Mouse (Mus musculus) right cerebral cortex, adult 18-20 months (tissue): ENCODE data around the gene Slit3.
A peak's percentile ranks its signal among the peaks of the same experiment; 100 is the strongest.

ENCODE experiments used
- DNase-seq: peaks from one replicate; pipeline ENCODE4 v3.0.0; 2022; ENCODE audit warnings: mixed read lengths

Slit3 gene

DNA sequence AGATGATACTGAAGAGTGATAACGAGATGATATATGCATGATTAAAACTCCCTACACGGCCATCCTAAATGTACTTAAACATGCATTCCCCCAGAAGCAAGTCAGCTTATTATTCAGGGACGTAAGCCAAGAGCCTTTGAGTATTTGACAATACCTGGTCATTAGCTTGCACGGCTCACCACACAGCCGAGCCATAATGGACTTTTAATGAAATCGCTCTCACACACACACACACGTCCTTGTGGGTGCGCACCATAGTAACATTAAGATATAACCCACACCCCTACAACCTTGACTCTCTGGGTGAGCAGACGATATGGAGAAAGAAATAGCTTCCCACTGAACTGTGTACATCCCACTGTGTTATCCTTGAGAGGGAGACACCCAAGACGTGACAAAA lies 82.6 kb downstream of the Slit3 start:
- DNase-seq: no peak

DNA sequence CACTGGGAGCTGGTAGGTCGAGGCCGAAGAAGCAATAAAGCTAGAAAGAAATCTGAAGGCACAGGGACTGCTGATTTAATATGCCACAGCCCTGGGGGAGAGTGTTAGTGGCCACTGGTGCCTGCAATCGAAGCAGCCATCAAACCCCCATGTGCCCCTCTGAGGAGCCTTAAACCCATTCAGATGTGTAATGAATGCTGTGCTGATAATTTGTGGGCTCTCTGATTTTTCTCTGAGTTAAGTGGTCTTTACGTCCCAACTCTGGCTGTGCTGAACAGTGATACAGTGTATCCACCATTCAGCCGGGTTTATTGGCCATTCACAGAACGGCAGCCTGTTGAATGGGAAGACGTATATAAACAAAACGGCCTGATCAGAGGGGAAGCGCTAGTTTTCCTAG lies 83.1 kb downstream of the Slit3 start:
- no peak for DNase-seq

DNA sequence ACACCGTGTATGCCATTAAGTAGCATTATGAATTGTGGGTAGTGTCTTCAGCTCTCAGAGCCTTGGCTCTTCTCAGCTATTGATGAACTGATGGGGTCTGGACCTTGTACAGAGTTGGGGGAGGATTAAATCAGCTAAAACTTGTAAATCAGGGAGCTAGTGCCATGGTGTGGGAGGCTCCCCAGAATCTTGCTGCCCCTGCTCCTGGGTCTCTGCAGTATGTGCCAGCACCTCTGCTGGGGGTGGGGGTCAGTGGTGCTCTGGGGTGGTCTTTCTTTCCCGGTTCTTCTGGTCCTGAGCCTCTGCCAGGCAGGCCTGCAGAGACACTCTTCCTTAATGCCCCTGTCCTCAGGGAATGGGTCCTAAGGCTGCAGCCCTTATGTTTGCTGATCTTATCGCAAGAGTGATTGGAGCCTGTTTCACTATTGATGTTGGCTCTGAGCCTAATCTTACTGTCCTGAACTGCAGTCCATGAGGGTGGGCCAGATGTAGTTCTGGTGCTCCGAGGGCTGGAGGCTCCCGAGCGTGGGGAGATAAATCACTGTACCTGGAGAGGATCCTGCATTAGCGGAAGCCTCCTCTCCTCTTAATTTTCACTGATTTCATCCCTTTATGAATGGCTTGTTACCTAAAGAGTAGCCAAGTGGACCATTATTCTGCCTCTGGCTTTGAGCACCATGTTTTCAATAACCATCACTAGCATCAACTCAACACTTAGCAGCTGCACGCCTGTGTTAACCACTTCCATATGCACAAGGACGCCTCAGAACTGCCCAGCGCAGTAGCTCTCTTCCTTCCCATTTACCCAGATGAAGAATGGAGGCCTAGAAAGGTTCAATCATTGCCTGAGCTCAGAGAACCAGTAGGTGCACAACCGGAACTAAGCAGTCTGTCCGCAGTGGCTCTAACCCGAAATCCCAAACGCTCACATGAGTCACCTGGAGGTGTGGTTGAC lies 90.0 kb downstream of the Slit3 start:
- DNase-seq: no peak

DNA sequence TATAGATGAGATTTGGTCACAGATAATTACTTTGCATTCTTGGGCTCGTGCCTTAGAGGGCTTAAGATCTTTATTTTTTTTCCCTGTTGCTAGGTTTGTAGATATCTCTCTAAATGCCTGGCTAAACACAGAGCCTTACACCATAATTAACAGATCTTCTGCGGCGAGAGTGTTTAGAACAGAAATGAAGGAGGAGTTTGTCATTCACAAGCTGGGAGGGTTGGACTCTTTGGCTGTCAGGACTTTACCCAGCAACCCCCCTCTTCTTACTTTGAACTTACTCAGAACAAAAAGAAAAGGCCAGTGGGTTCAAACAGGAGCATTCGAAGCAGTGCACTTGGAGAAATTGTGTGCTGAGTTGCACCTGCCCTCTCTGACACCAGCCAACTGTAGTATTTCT lies 103.0 kb downstream of the Slit3 start:
- no peak for DNase-seq

DNA sequence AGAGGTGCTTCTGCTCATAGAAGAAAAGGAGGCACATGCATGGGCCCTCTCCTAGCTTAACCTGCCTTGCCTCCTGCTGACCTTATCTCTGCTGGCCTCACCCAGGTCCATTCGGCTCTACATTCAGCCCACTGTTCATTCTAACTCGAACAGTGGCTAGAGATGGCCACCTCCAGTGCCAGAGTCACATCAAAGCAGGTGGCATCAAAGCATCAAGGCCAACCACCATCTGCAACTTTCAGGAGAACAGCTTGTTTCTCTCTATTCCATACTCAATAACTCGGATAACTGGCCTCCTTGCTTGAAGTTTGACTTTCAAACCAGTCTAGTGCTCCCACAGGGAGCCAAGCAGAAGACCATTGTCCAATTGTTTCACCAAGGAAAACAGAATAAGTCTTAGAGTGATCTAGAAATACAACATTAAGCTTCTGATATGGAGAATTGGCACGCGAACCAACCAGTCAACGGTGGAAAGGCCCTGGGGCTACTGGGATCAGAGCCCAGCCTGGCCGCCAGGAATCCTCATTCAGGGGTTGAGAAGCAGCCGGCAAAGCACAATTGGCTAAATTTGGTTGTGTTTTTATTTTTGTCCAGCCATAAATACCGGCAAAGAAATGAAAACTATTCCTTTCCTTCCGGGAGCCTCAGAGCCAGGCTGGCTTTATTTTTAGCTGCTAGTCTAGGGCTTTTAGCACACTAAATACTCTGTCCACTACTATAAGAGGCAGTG lies 110.5 kb downstream of the Slit3 start:
- no peak for DNase-seq

DNA sequence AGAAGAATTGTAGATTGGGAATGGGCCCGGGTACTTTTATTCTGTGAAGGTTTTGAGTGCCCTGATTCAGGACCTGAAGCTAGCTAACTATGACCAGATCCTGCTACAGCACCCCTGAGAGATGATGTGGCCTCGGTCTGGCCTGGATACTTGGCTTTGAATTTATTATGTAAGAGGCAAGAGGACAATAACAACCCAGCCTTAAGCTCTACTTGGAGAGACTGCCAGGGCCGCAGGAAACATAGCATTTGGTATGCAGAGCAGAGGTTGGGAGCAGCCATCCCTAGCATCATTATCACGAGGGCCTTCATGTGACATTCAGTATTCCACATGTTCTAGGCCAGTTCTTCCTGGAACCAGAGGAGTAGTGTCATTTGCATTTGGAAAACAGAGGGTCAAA lies 111.3 kb downstream of the Slit3 start:
- no peak for DNase-seq

DNA sequence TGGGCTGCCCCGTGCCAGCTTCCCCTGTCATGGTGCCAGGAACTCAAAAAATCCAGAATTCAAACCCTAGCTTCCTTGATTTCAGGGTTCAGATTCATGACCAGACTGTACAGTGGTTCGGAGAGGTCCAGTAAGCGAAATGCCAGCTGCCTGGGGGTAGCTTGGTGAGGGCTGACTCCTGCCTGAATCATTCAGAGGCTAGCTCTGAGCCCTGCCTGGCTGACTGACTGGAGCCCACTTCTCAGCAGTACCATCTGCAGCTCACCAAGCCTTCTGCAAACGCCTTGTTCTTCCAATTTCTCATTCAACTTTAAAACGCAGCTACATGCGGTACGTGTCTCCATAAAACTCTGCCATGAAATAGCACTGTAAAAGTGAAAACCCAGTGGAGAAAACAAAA lies 120.4 kb downstream of the Slit3 start:
- peak; percentile 33 for DNase-seq

DNA sequence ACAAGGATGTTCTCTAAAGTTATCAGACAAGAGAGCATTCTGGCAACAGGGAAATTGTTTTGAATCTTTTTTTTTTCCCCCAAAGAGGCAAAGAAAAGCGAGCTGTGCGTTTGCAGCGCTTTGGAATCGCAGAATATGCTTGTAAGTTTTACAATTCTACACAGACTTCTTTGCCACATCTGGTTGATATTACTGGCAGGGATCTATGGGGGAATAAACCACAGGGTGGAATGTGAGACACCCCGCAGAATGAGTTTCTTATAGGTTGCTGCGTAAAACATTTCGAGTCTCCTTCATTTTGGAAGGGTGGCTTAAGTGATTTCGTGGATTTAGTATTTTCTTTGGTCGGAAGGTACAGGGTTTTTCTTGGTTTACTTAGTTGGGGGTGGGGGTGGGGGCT lies 122.6 kb downstream of the Slit3 start:
- DNase-seq: no peak

DNA sequence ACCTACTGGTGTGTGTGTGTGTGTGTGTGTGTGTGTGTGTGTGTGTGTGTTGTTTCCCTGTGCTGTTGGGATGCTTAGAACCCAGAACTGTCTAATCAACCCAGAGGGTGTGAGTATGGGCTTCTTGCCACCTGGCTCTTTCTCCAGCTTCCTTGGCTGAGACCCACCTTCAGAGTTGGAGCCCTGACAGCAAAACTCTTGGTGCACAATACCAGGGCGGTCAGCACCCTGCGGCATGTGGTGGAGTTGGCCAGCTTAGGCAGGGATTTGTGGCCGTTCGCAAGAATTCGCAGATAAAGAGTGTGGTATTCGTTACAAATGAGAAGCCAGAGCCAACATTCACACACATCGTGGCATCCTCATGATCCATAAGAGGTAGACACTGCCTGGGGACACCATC lies 123.5 kb downstream of the Slit3 start:
- no peak for DNase-seq

DNA sequence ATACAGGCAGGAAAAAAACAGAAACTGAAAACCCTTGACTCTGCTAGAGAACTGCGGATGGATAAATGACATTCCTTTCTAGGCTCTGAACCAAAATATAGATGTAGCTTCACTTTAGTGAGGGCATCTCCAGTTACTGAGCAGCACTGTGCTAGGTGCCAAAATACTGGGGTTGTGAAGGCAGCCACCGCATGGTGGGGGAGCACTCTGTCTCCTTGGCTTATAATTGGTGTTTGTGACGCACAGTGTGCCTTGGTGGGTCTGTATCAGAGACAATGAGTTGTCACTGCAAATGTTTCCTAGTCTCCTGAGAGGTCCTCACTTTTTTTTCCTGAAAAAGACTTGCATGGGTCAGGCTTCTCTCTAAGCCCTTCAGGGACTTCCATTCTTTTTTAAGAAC lies 125.6 kb downstream of the Slit3 start:
- no peak for DNase-seq

DNA sequence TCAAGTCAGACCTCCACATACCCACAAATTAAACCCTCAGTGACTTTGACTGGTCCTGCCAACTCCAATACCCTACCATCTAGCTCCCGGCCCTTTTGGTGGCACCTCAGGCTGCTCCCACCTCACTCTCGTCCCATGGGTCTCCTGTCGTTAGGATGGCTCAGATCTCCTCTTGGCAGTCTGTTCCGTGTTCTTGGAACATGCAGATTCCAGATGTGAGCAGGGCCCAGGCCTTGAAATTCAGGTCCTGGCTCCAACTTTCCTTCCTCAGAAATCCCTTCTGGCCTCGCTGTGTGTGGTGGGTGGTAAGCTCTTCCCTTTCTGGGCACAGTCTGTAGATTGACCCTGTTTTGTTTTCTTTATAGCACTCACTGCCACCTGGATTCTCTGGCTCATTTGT lies 127.1 kb downstream of the Slit3 start:
- no peak for DNase-seq

DNA sequence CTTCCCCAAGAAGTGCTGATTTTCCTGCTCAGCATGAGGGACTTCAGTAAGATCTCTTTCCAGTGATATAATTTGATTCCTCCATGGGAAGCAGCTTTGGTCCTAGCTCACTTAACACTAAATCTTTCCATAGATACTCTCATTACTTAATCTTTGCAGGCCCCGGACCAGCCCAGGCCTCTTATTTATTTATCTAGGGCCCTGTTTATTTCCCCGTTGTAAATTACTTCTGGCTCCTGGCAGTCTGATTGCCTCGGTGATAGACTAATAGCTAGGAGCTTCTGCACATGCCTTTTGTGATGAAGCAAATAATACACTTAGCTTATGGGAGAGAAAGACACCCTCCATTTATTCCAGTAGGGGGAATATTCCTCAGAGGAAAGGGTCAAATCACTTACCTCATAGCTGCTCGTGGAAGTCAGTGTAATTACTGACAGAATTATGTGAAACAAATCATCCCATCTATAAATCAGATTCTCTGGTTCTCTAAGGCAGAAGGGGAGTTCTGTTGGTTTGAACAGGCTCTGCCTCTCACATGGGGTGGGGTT lies 129.9 kb downstream of the Slit3 start:
- no peak for DNase-seq

DNA sequence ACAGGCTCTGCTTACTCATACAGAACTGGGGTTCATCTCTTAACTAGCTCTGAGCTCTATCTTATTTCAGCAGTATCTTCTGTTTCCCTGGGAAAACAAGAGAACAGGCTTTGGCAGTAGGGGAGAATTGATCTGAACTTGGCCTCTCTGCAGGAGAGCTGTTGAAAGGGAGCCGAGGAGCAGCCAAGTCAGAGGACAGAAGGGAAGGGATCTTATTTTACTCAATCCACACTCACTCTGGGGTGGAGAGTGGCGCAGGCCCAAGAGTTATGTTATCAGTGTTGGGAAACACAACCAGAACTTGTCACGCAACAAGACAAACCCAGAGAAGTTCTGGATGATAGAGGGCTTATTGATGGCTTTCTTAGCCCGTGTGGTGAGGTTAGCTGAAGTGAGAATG lies 130.9 kb downstream of the Slit3 start:
- no peak for DNase-seq

DNA sequence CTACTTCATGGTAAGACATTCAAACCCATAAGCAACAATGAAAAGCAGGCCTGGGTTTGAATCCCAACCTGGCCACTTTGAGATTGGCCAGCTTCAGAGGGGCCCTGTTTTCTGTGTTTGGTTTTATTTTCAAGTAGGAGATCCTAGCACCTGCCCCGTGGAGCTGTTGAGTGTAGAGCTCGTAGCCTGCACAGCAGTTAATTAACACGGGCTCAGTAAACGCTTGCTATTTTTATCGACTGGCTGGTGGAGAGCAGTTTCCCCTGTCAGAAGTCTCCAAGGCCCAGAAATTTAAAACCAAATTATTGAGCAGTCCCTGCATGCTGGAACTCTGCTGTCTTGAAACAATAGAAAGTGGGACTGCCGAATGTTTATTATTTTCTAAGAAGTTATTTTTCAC lies 136.3 kb downstream of the Slit3 start:
- no peak for DNase-seq

DNA sequence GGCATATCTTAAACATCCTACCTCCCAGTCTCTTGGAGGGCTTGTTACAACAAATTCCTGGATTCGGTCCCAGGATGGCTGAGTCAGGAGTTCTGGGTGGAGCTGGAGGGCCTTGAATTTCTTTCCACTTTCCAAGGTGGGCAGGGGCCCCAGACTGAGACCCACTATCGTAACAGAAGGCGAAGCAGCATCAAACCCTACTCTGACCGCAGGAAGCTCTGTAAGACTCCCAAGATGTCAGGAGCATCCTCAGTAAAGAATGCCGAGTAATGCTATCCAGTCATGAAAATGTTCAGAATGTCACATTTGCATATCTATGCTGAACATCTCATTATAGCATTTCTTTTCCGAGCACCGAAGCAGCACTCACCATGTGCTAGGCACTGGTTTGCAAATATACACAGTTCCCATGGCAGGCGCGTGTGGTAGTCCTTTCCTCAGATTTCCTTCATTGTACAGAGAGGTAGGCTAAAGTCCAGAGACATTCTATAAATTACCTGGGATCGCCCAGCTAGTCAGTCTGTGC lies 140.6 kb downstream of the Slit3 start:
- peak; percentile 67 for DNase-seq

DNA sequence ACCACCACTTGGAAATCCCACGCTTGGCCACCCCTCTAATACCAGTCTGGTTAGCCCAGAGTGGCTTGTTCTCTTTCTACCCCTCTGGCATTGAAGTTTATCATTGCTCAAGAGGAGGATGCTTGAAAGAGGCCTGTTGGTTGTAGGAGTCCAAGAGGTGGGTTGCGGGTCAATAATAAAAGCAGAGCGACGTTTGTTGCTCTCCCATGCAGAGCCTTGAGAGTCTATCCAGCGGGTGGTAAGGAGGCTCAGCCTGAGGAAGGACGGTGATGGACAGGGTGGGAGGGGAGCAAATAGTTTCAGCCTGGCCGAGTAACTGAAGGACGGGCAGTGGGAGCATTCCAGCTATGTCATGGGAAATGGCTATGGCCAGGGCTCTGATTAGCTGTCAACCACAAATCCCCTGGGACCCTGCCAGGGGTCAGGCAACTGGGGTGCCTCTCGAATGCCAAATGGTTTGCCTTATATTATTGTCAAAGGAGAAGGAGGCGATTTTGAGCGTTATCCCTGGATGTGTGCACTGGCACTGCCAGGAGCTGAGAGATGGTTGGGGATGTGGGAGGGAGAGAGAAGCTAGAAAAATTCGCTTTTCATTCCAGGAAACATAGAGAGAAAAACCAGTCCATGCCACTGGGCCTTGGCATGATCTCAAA lies 141.4 kb downstream of the Slit3 start:
- peak; percentile 65 for DNase-seq

DNA sequence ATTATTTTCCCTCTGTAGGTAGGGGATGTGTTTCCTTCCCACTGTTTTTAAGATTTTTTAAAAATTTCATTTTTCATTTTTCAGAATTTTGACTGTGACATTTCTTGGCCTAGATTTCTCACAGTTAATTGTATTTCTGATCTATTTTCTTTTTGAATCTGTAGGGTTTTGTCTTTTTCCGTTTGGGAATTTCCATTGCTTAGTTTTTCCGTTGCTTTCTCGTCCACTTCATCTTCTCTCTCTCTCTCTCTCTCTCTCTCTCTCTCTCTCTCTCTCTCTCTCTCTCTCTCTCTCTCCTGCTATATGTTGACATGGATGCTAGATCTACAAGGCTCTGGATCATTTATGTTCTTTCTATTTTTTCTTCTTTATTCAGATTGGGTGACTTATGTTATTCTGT lies 143.7 kb downstream of the Slit3 start:
- no peak for DNase-seq

DNA sequence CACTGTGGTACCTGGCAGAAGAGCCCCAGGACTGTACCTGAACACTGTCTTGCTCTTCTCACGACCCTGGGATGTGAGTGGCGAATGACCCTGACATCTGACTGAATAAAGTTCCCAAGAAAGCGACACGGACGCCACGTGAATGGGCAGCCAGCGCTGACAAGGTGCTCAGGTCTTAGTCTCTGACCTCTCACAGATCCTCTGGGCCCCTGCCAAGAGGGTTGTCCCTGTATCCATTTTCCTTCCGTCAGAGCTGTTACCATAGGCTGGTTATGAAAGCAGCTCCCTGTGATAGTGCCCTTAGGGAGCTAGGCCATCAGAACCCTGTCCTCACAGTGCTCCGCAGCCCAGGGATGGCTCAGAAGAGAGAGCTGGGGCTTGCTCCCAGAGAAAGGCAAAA lies 149.4 kb downstream of the Slit3 start:
- no peak for DNase-seq

DNA sequence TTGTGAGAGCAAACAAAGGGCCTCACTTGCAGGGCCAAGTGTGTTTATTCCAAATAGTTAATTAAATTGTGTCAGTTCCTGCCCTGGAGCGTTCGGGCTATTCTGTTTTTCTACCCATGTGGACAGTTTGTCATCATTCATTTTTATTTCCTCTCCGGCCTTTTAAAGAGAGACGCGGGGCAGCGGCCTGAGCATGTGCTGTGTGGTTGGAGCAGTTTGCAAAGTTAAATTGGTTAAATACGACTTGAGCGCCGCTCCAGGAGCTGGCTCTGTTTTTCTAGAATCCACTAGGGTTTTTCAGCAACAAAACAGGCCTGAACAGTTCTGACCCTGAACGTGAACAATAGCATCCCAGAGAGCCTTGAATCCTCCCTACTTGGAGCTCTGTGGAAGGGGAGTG lies 152.4 kb downstream of the Slit3 start:
- DNase-seq: no peak

DNA sequence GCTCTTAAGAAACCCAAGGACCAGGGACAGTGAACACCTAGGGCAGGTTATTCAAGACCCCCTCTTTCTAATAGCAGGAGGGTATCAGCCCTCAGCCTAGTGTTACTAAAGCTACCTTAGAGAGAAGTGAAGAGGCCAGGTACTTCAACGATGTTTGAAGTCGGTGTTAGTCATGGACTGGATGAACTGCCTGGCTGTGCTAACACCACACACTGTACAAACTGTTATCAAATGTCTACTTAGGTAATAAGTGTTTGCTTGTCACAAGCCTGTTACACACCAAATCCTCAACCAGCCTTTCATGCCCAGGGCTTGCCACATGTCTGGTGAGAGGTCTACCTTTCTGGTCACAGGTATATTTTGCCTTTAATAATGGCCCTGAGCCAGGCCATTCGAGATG lies 153.0 kb downstream of the Slit3 start:
- no peak for DNase-seq

DNA sequence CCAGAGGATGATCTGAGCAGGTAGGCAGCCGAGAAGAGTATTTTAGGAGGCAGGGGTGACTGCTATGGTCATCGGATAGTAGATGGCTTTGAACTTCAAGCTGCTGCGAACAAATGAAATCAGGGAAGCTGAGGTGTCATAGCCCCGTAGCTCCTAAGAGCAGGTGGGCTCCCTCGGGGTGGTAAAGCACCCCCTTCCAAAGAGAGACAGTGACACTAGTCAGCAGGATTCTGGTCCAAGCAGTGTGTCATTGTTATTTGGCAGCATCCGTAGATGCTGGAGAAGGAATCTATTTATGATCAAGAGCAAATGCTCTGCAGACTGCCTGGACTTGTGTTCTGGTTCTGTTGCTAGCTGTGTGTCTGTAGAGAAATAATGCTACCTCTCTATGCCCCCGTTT lies 154.3 kb downstream of the Slit3 start:
- DNase-seq: no peak

DNA sequence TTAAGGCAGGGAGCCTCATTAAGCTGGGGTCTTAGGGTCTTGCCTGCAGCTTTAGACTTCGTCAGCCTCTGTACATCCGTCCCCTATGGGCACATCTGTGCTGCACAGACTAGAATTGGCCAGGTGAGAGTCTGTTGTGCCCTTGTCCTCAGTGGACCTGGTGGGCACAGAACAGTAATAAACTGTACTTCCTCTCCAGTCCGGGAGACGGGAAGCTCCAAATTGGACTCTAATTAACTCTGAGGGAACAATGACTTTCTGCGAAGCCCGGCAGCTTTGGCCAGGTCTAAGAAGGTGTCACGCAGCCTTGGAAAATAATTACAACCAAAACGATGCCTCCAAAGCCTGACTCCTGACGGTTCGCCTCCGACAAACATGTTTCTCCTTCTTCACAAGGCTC lies 155.0 kb downstream of the Slit3 start:
- DNase-seq: no peak

DNA sequence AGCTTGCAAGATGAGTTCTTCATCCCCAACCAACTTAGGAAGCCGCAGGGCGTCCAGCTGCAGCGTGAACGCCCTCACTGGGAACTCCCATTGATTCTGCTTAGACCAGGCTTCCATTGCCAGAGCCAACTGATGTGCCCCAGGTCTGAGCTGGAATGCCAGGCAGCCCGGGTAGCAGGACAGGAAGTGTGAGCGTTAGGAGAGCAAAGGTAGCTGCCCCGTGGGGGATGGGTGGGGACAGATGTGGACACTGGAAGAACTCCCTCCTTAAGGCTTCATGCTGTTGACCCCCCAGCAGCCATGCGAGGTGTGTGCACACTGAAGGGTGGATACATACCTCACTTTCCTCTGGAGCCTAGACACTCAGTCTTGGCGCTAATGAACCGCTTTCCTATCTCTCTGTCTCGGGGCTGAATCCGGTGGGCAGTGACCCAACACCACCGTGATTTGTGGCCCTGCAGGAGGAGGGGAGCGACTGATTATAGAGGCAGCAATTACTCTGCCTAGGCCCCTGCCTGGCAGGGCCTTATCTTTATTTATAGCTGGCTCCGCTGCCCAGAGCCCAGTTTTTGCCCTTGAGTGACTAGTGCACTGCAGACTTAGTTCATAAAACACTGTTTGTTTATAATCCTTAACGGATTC lies 157.2 kb downstream of the Slit3 start:
- DNase-seq: no peak
